Mouse (Mus musculus): ENCODE data around the gene Dnajc4. TPM values are rescaled to one million over a fixed set of nuclear protein-coding genes. Genes with fewer than 3 reads are reported as not detected.
A peak's percentile ranks its signal among the peaks of the same experiment; 100 is the strongest.

The Dnajc4 gene
- polyA plus RNA-seq, 1 experiment: 28.5 TPM

GRCm38 (mm10) chr19:6969665-6970381 is 22.5 kb downstream of the Dnajc4 start:
- H3K27me3 ChIP-seq (ENCODE audit: control insufficient read depth, insufficient read depth, insufficient read length): no peaks in the 10 kb centered on the region
- H3ac ChIP-seq (ENCODE audit: control insufficient read depth, insufficient read length): peak overlapping the region; percentile 60
- no peaks in the 10 kb centered on the region for H3K36me3 ChIP-seq (ENCODE audit: control insufficient read depth, insufficient read depth)
- H3K4me2 ChIP-seq (ENCODE audit: low read depth): peak overlapping the region; percentile 90
- peak overlapping the region; percentile 61 for H3K4me3 ChIP-seq
- peak; percentile 93 for TF ChIP-seq POLR2A (IDR thresholded peaks at IDR 0.05; ENCODE audit: insufficient read length, low read depth)
- no peak for TF ChIP-seq MYOG (IDR thresholded peaks at IDR 0.05; ENCODE audit: control insufficient read depth in 1 of 3, insufficient read depth in 1 of 3, insufficient read length in 2 of 3, low read depth in 2 of 3)
- no peak for TF ChIP-seq E2F4 (IDR thresholded peaks at IDR 0.05; ENCODE audit: insufficient read depth)
- no peak for TF ChIP-seq CEBPB (IDR thresholded peaks at IDR 0.05; ENCODE audit: insufficient read depth, poor library complexity, severe bottlenecking)
- peak; percentile 83 for TF ChIP-seq POLR2AphosphoS2 (IDR thresholded peaks at IDR 0.05; ENCODE audit: insufficient read length, low read depth)
- no peak for TF ChIP-seq USF1 (IDR thresholded peaks at IDR 0.05; ENCODE audit: low read depth)
- TF ChIP-seq MAX (IDR thresholded peaks at IDR 0.05; ENCODE audit: low read depth): no peak
- no peak for TF ChIP-seq TCF3 (IDR thresholded peaks at IDR 0.05; ENCODE audit: insufficient read length, low read depth)
- H3K79me2 ChIP-seq (ENCODE audit: control insufficient read depth, insufficient read depth): peaks cover 16% of the 10 kb centered on the region

- Histone ChIP-seq H3K27me3 (ENCODE audit: control insufficient read depth, insufficient read depth, insufficient read length) (no peaks in the 10 kb centered on the region), H3K79me2 (ENCODE audit: control insufficient read depth, insufficient read depth) (peaks cover 16% of the 10 kb centered on the region), H3K4me3 (peak overlapping the region; percentile 61), H3K4me2 (ENCODE audit: low read depth) (peak overlapping the region; percentile 90), H3K36me3 (ENCODE audit: control insufficient read depth, insufficient read depth) (no peaks in the 10 kb centered on the region), H3ac (ENCODE audit: control insufficient read depth, insufficient read length) (peak overlapping the region; percentile 60)
- TF ChIP-seq POLR2A (IDR thresholded peaks at IDR 0.05; ENCODE audit: insufficient read length, low read depth): no peak
- no peak for TF ChIP-seq POLR2AphosphoS2 (IDR thresholded peaks at IDR 0.05; ENCODE audit: insufficient read length, low read depth)
- TF ChIP-seq USF1 (IDR thresholded peaks at IDR 0.05; ENCODE audit: low read depth): no peak
- TF ChIP-seq E2F4 (IDR thresholded peaks at IDR 0.05; ENCODE audit: insufficient read depth): no peak
- no peak for TF ChIP-seq TCF12 (IDR thresholded peaks at IDR 0.05; ENCODE audit: insufficient read depth, poor library complexity, severe bottlenecking)
- TF ChIP-seq MAX (IDR thresholded peaks at IDR 0.05; ENCODE audit: low read depth): no peak
- no peak for TF ChIP-seq MYOG (IDR thresholded peaks at IDR 0.05; ENCODE audit: control insufficient read depth in 1 of 3, insufficient read depth in 1 of 3, insufficient read length in 2 of 3, low read depth in 2 of 3)
- no peak for TF ChIP-seq REST (IDR thresholded peaks at IDR 0.05; ENCODE audit: insufficient read depth, insufficient read length)
- no peak for TF ChIP-seq SRF (IDR thresholded peaks at IDR 0.05; ENCODE audit: control insufficient read depth, insufficient read length, low read depth)
- TF ChIP-seq TCF3 (IDR thresholded peaks at IDR 0.05; ENCODE audit: insufficient read length, low read depth): no peak
These were observed 23.1 kb downstream of the Dnajc4 start for GRCm38 (mm10) chr19:6969291-6969664.

GRCm38 (mm10) chr19:6968491-6969271 is 23.7 kb downstream of the Dnajc4 start:
- H3K79me2 ChIP-seq (ENCODE audit: control insufficient read depth, insufficient read depth): peaks cover 16% of the 10 kb centered on the region
- H3K36me3 ChIP-seq (ENCODE audit: control insufficient read depth, insufficient read depth): no peaks in the 10 kb centered on the region
- H3K4me2 ChIP-seq (ENCODE audit: low read depth): peak overlapping the region; percentile 90
- no peaks in the 10 kb centered on the region for H3K27me3 ChIP-seq (ENCODE audit: control insufficient read depth, insufficient read depth, insufficient read length)
- no peak for TF ChIP-seq POLR2AphosphoS2 (IDR thresholded peaks at IDR 0.05; ENCODE audit: insufficient read length, low read depth)
- TF ChIP-seq MYOD1 (IDR thresholded peaks at IDR 0.05; ENCODE audit: control insufficient read depth in 1 of 3, insufficient read length in 2 of 3, low read depth in 2 of 3): no peak
- no peak for TF ChIP-seq E2F4 (IDR thresholded peaks at IDR 0.05; ENCODE audit: insufficient read depth)
- no peak for TF ChIP-seq SRF (IDR thresholded peaks at IDR 0.05; ENCODE audit: control insufficient read depth, insufficient read length, low read depth)
- TF ChIP-seq USF1 (IDR thresholded peaks at IDR 0.05; ENCODE audit: low read depth): no peak
- TF ChIP-seq CEBPB (IDR thresholded peaks at IDR 0.05; ENCODE audit: insufficient read depth, poor library complexity, severe bottlenecking): no peak
- TF ChIP-seq POLR2A (IDR thresholded peaks at IDR 0.05; ENCODE audit: insufficient read length, low read depth): no peak
- no peak for TF ChIP-seq TCF3 (IDR thresholded peaks at IDR 0.05; ENCODE audit: insufficient read length, low read depth)
- no peak for TF ChIP-seq MAX (IDR thresholded peaks at IDR 0.05; ENCODE audit: low read depth)
- TF ChIP-seq MYOG (IDR thresholded peaks at IDR 0.05; ENCODE audit: control insufficient read depth in 1 of 3, insufficient read depth in 1 of 3, insufficient read length in 2 of 3, low read depth in 2 of 3): no peak
- no peak for TF ChIP-seq REST (IDR thresholded peaks at IDR 0.05; ENCODE audit: insufficient read depth, insufficient read length)
- no peak for TF ChIP-seq TCF12 (IDR thresholded peaks at IDR 0.05; ENCODE audit: insufficient read depth, poor library complexity, severe bottlenecking)
- H3ac ChIP-seq (ENCODE audit: control insufficient read depth, insufficient read length): peak overlapping the region; percentile 60
- H3K4me3 ChIP-seq: peak overlapping the region; percentile 61

- H3K4me2 ChIP-seq (ENCODE audit: low read depth): no peak overlapping the region
These were observed 35.9 kb downstream of the Dnajc4 start for GRCm38 (mm10) chr19:6956461-6956860.

More at GRCm38 (mm10) chr19:6956461-6956860, 35.9 kb downstream of the Dnajc4 start:
- peaks cover 5% of the 10 kb centered on the region for H3K36me3 ChIP-seq (ENCODE audit: control insufficient read depth, insufficient read depth)
- H3K79me2 ChIP-seq (ENCODE audit: control insufficient read depth, insufficient read depth): no peaks in the 10 kb centered on the region
- no peaks in the 10 kb centered on the region for H3K27me3 ChIP-seq (ENCODE audit: control insufficient read depth, insufficient read depth, insufficient read length)
- H3ac ChIP-seq (ENCODE audit: control insufficient read depth, insufficient read length): no peak overlapping the region
- no peak overlapping the region for H3K4me3 ChIP-seq
- TF ChIP-seq SRF (IDR thresholded peaks at IDR 0.05; ENCODE audit: control insufficient read depth, insufficient read length, low read depth) (no peak), POLR2AphosphoS2 (IDR thresholded peaks at IDR 0.05; ENCODE audit: insufficient read length, low read depth) (no peak), CEBPB (IDR thresholded peaks at IDR 0.05; ENCODE audit: insufficient read depth, poor library complexity, severe bottlenecking) (no peak), MAX (IDR thresholded peaks at IDR 0.05; ENCODE audit: low read depth) (no peak), USF1 (IDR thresholded peaks at IDR 0.05; ENCODE audit: low read depth) (no peak), REST (IDR thresholded peaks at IDR 0.05; ENCODE audit: insufficient read depth, insufficient read length) (no peak), MYOG (IDR thresholded peaks at IDR 0.05; ENCODE audit: control insufficient read depth in 1 of 3, insufficient read depth in 1 of 3, insufficient read length in 2 of 3, low read depth in 2 of 3) (no peak), TCF3 (IDR thresholded peaks at IDR 0.05; ENCODE audit: insufficient read length, low read depth) (no peak)
